Mouse (Mus musculus): ENCODE results near the gene Phf21a. TPM values are rescaled to one million over a fixed set of nuclear protein-coding genes. Genes with fewer than 3 reads are reported as not detected.

The Phf21a gene
- polyA plus RNA-seq, 1 experiment from 2014 or later, result 34.9 TPM

DNA sequence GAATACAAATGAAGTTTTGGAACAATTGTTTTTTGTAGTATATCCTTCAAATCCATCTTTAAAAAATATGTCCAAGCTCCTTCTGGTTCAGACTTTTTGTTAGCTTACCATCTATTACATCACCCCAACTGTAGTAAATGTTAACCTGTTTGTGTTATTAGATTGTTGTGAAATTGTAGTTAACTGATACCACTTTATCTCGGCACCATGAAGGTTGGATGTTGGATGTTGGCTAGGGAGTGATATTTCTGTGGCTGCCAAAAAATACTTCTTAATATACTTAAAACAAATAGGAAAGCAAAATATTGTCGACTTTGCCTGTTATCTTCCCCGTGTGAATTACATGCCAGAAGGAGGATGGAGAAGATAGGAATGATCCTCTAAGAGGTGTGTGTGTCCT, 184.9 kb downstream of the Phf21a start:
- H3K27ac ChIP-seq, result no peak overlapping the region
- no peak overlapping the region for H3K4me2 ChIP-seq
- H3K4me3 ChIP-seq, result no peak overlapping the region
- 81% methylated on average over 3 of the region's 3 CpGs for WGBS
- no peak for ATAC-seq (ENCODE audit: insufficient number of reproducible peaks, low FRiP score, low TSS enrichment, low read depth)
- no peaks in the 10 kb centered on the region for H3K27me3 ChIP-seq
- H3K36me3 ChIP-seq, result no peaks in the 10 kb centered on the region
- no peaks in the 10 kb centered on the region for H3K9me3 ChIP-seq
- H3K4me1 ChIP-seq, result no peaks in the 10 kb centered on the region; the same call in 1 of the 2 replicates
- H3K9ac ChIP-seq, result no peak overlapping the region

DNA sequence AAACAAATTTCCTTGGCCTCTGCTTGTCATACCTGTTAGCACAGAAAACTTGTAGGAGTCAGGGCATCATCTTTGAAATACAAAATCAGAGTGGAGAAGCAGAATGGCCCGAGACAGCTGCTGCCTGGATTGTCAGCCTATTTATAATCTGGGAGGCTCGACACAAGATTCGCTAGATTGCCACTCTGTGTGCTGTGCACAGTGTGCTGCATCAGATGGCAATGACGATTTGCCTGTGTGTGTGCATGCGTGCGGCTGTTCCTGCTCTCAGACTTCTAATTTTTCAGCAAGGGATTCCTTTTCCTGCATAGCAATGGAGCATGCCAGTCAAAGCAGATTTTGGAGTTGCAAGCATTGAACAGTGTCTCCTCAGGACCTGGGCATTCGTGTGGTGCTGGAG, 185.7 kb downstream of the Phf21a start:
- no peaks in the 10 kb centered on the region for H3K4me1 ChIP-seq
- H3K27ac ChIP-seq, result no peak overlapping the region
- no peaks in the 10 kb centered on the region for H3K27me3 ChIP-seq
- H3K9me3 ChIP-seq, result no peaks in the 10 kb centered on the region
- ATAC-seq (ENCODE audit: insufficient number of reproducible peaks, low FRiP score, low TSS enrichment, low read depth), result no peak
- no peak overlapping the region for H3K4me2 ChIP-seq
- H3K4me3 ChIP-seq, result no peak overlapping the region
- WGBS, result 74% methylated on average over 7 of the region's 7 CpGs
- H3K36me3 ChIP-seq, result 0 out of 2 replicates have a peak, but pooled peaks cover 2% of the 10 kb centered on the region
- no peak overlapping the region for H3K9ac ChIP-seq

DNA sequence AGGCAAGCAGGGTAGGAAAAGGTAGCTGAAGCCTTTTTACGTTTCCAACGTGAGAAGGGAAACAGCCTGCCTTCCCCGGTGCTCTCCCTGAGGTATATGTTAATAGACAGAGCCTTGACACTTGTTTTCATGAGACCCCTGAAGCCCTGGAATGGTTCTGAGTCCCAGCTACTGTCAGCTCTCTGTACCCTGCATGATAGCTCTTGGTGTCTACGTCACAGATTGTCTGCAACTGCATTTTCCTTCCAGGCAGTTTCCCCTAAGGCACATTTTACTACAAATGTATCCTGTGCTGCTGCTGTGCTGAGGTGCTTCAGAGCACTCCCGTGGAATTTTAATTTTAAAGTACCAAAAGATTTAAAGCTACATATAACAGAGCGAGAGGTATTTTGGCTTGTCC, 186.5 kb downstream of the Phf21a start:
- no peak overlapping the region for H3K27ac ChIP-seq
- no peak overlapping the region for H3K4me2 ChIP-seq
- H3K4me3 ChIP-seq, result no peak overlapping the region
- WGBS, result 57% methylated on average over 6 of the region's 6 CpGs
- no peak for ATAC-seq (ENCODE audit: insufficient number of reproducible peaks, low FRiP score, low TSS enrichment, low read depth)
- no peaks in the 10 kb centered on the region for H3K27me3 ChIP-seq
- no peak overlapping the region for H3K9ac ChIP-seq
- no peaks in the 10 kb centered on the region for H3K9me3 ChIP-seq
- 0 out of 2 replicates have a peak, but pooled peaks cover 2% of the 10 kb centered on the region for H3K36me3 ChIP-seq
- no peaks in the 10 kb centered on the region for H3K4me1 ChIP-seq

DNA sequence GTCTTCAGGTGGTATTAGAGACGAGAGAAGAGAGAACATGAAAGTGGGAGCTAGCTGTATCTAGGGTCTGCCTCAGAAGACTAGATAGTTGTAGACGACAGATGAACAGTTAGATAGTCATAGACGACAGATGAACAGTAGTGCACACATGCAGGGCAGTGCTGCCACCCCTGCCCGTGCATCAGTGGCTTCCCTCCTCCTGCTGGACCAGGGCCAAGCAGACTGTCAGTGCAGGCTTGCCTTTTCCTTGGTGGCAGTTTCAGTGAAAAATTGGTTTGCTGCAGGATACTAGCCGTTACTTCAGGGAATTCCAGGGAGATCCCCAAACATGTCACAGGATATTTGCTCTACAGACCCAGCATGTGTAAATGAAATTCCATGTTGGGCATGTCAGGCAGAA, 192.7 kb downstream of the Phf21a start:
- H3K36me3 ChIP-seq, result peaks cover 5% of the 10 kb centered on the region; the same call in 1 of the 2 replicates
- H3K4me1 ChIP-seq, result no peaks in the 10 kb centered on the region; the same call in 1 of the 2 replicates
- H3K9ac ChIP-seq, result no peak overlapping the region
- H3K4me2 ChIP-seq, result no peak overlapping the region
- H3K4me3 ChIP-seq, result no peak overlapping the region
- no peak for ATAC-seq (ENCODE audit: insufficient number of reproducible peaks, low FRiP score, low TSS enrichment, low read depth)
- H3K27ac ChIP-seq, result no peak overlapping the region
- 67% methylated on average over 5 of the region's 5 CpGs for WGBS
- H3K9me3 ChIP-seq, result no peaks in the 10 kb centered on the region
- H3K27me3 ChIP-seq, result no peaks in the 10 kb centered on the region

DNA sequence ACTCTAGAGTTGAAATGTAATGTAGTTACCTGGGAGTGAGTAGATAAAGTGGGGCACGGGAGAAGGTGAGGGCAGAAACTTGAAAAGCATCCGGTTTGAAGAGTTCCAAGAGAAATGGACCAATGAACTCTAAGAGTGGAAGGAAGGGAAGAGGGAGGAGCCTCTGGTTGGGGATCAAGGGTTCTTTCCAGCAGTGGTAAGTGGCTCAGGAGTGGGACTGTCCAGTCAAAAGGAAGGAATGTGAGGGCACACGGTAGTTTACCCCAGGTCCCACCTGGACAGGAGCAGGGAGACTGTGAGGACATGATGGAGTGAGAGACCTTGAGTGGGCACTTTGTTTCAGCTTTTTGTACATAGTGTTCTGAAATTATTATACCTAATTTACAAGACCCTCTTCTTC, 196.4 kb downstream of the Phf21a start:
- ATAC-seq (ENCODE audit: insufficient number of reproducible peaks, low FRiP score, low TSS enrichment, low read depth), result no peak
- Histone ChIP-seq H3K9ac (no peak overlapping the region), H3K4me2 (no peak overlapping the region), H3K4me1 (no peaks in the 10 kb centered on the region; the same call in 1 of the 2 replicates), H3K9me3 (no peaks in the 10 kb centered on the region), H3K27ac (no peak overlapping the region), H3K36me3 (peaks cover 3% of the 10 kb centered on the region; the same call in 1 of the 2 replicates), H3K4me3 (no peak overlapping the region), H3K27me3 (no peaks in the 10 kb centered on the region)
- WGBS, result 71% methylated on average over 3 of the region's 3 CpGs

DNA sequence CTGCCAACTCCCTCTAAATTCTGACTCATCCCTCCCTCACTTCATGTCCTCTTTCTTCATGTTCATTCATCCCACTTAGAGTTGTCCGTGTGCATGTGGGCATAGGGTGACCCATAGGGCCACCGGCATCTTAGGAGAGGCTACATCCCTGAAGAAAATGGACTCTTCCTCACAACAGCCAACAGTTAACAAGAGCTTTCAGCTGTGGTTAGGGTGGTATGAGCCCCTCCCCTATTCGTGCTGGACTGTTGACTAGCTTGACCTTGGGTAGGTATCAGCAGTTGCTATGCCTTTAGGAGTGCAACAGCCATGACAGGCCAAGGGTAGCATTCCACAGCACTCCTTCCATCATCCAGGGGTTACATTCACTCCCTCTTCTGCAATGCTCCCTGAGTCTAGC, 198.6 kb downstream of the Phf21a start:
- Histone ChIP-seq H3K4me3 (no peak overlapping the region), H3K4me2 (no peak overlapping the region), H3K27me3 (no peaks in the 10 kb centered on the region), H3K4me1 (no peaks in the 10 kb centered on the region; the same call in 1 of the 2 replicates), H3K36me3 (no peaks in the 10 kb centered on the region), H3K9me3 (no peaks in the 10 kb centered on the region), H3K27ac (no peak overlapping the region), H3K9ac (no peak overlapping the region)
- WGBS, result 94% methylated on average over 3 of the region's 3 CpGs
- ATAC-seq (ENCODE audit: insufficient number of reproducible peaks, low FRiP score, low TSS enrichment, low read depth), result no peak

DNA sequence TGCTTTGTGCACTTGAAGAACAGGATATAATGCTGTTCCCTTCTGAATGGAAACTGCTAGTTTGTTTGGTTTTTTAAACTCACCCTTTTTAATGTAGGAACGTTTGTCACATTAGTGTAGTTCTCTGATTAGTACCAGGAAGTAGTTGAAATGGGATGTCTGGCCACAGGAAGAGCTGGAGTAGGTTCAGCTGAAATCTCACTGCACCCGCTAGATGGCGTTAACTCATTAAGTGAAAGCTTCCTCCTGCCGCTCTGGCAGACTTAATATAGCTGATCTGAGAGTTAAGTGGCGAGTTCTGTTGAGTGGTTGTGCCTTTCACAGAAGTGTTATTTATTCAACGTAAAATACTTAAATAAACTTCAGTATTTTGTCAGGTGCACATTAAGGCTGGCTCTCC, 203.5 kb downstream of the Phf21a start:
- Histone ChIP-seq H3K4me1 (peaks cover 3% of the 10 kb centered on the region; the same call in 1 of the 2 replicates), H3K9ac (no peak overlapping the region)
- WGBS, result 5% methylated on average over 6 of the region's 6 CpGs

DNA sequence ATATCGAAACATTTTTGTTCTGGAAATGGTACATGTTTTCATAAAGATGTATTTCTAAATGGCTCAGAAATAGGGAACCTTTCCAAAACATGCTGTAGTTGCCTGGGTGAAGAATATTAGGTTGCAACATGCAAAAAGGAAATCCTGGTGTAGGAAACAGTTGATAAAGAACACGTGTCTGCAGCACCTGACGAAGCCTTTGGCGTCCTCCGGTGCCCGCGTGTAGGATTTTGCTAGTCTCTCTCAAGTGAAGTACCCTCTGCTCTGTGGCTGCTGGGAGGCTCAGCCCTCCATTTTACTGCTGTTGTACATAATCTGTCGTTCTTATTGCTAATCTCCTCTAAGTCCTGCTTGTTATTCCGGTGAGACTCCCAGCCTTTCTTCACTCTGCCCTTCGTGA, 207.0 kb downstream of the Phf21a start:
- Histone ChIP-seq H3K4me1 (peaks cover 3% of the 10 kb centered on the region; the same call in 1 of the 2 replicates), H3K36me3 (no peaks in the 10 kb centered on the region), H3K9ac (no peak overlapping the region), H3K9me3 (no peaks in the 10 kb centered on the region), H3K27ac (no peak overlapping the region), H3K4me3 (no peak overlapping the region), H3K27me3 (no peaks in the 10 kb centered on the region), H3K4me2 (no peak overlapping the region)
- ATAC-seq (ENCODE audit: insufficient number of reproducible peaks, low FRiP score, low TSS enrichment, low read depth), result no peak
- 50% methylated on average over 10 of the region's 10 CpGs for WGBS

More for the DNA sequence above, 203.5 kb downstream of the Phf21a start:
- H3K4me3 ChIP-seq, result no peak overlapping the region
- H3K4me2 ChIP-seq, result no peak overlapping the region
- no peak for ATAC-seq (ENCODE audit: insufficient number of reproducible peaks, low FRiP score, low TSS enrichment, low read depth)
- H3K27ac ChIP-seq, result no peak overlapping the region
- no peaks in the 10 kb centered on the region for H3K36me3 ChIP-seq
- no peaks in the 10 kb centered on the region for H3K9me3 ChIP-seq
- H3K27me3 ChIP-seq, result no peaks in the 10 kb centered on the region

DNA sequence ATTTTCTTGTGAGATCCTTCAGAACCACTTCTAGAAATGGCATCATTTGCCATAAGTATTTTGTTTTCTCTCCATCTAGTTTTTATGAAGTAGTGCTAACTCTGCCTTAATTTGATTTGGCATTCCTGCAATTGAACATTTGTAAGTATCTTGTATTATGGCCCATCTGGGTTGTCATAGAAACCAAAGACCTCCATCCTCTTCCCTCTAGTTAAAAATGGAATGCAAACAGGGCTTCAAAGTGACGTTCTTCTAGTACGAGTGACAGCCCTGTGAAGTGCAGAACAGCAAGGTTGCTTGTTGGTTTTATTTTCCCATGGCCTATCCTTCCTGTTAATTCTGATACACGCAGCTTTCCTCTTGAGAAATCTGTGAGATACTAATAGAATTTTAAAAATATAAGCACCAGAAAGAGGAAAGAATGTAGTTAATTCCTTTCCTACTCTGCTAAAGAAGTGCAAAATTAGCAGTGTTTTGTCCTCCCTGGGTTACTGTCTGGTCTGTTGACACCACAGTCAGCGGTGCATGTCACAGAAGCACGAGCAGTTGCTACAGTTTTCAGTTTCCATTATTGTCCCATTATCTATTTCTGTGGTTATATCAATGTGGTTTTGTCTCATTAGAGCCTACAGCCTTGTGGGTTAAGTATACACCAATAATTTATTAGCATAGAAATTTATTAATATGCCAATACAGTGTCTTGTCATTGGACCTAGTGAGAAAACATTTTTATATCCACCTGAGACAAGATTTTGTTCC, 209.1 kb downstream of the Phf21a start:
- H3K4me1 ChIP-seq, result peaks cover 3% of the 10 kb centered on the region; the same call in 1 of the 2 replicates
- H3K9me3 ChIP-seq, result no peaks in the 10 kb centered on the region
- H3K4me2 ChIP-seq, result no peak overlapping the region
- 64% methylated on average over 5 of the region's 5 CpGs for WGBS
- no peak overlapping the region for H3K9ac ChIP-seq
- ATAC-seq (ENCODE audit: insufficient number of reproducible peaks, low FRiP score, low TSS enrichment, low read depth), result no peak
- H3K27ac ChIP-seq, result no peak overlapping the region
- H3K4me3 ChIP-seq, result no peak overlapping the region
- H3K36me3 ChIP-seq, result no peaks in the 10 kb centered on the region
- no peaks in the 10 kb centered on the region for H3K27me3 ChIP-seq

DNA sequence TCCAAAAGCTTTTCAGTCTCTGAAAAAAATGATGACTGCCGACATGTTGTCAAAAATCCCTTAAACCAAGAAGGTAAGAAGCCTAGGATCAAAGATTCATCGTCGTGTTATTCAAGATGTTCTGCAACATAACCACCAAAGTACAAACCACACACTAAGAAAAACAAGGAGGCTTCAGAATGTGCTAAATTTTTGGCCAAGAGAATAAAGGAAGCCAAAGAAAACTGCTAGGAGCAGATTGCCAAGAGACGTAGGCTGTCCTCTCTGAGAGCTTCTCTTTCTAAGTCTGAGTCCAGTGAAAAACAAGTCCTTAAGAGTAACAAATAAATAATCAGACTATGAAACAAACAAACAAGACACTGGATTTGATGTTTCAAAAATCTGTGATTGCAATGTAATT, 219.6 kb downstream of the Phf21a start:
- H3K27ac ChIP-seq, result no peak overlapping the region
- H3K27me3 ChIP-seq, result no peaks in the 10 kb centered on the region
- WGBS, result 89% methylated on average over 4 of the region's 4 CpGs
- no peak overlapping the region for H3K9ac ChIP-seq
- H3K4me2 ChIP-seq, result no peak overlapping the region
- ATAC-seq (ENCODE audit: insufficient number of reproducible peaks, low FRiP score, low TSS enrichment, low read depth), result no peak
- H3K4me3 ChIP-seq, result no peak overlapping the region
- no peaks in the 10 kb centered on the region for H3K9me3 ChIP-seq
- no peaks in the 10 kb centered on the region for H3K4me1 ChIP-seq
- no peaks in the 10 kb centered on the region for H3K36me3 ChIP-seq

DNA sequence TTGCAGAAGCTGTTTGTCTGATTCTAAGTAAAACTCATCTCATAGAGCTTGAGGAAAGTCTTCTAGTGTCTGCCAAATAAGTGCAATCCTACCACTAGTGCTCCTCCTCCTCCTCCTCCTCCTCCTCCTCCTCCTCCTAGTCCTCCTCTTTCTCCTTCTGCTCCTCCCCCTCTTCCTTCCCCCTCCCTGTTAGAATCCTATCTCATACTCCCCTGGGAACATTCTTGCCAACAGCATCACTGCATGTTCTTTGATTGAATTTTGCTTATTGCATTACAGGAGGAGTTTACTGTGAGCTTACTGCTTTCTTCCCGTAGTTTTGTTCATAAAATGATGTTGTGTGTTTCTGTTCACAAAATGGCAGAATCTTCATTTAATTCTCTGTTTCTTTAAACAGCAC, 221.1 kb downstream of the Phf21a start:
- 75% methylated on average over 1 of the region's 1 CpGs for WGBS
- Histone ChIP-seq H3K9ac (no peak overlapping the region), H3K27ac (no peak overlapping the region), H3K9me3 (no peaks in the 10 kb centered on the region), H3K36me3 (no peaks in the 10 kb centered on the region), H3K4me3 (no peak overlapping the region), H3K4me2 (no peak overlapping the region), H3K27me3 (no peaks in the 10 kb centered on the region), H3K4me1 (no peaks in the 10 kb centered on the region)
- no peak for ATAC-seq (ENCODE audit: insufficient number of reproducible peaks, low FRiP score, low TSS enrichment, low read depth)

DNA sequence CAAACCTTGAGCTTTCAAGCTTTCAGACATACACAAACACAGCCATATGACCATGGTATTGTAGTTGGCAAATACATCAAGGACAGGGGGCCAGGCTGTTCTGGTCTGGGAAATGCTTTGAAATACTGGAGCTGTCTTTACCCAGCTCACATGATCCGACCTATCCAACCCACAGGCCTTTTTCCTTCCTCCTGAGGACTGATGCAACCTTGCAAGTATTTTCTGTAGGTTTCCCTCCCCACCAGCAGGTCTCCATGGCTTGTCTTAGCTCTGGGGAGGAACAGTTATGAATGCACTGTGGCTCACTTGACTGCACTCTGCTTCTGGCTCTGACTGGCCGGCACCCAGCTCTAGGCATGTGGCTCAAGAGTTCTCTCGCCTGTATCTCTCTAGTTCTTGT, 223.7 kb downstream of the Phf21a start:
- no peaks in the 10 kb centered on the region for H3K4me1 ChIP-seq
- H3K4me2 ChIP-seq, result no peak overlapping the region
- 69% methylated on average over 3 of the region's 3 CpGs for WGBS
- no peaks in the 10 kb centered on the region for H3K27me3 ChIP-seq
- H3K9me3 ChIP-seq, result no peaks in the 10 kb centered on the region
- no peak overlapping the region for H3K9ac ChIP-seq
- no peak for ATAC-seq (ENCODE audit: insufficient number of reproducible peaks, low FRiP score, low TSS enrichment, low read depth)
- H3K4me3 ChIP-seq, result no peak overlapping the region
- no peak overlapping the region for H3K27ac ChIP-seq
- H3K36me3 ChIP-seq, result peaks cover 8% of the 10 kb centered on the region

Measured in limb, embryonic 15.5 days (tissue).